Mouse (Mus musculus) testis, adult 2 months (tissue): Measurements from ENCODE around the gene Sh2d4b.

ENCODE experiments used
- CTCF ChIP-seq: fragments of 200-500 bp; IDR thresholded peaks from 2 replicates; pipeline ENCODE4 v1.5.1; 2012; ENCODE audit warnings: low read depth, mild to moderate bottlenecking, inconsistent platforms, low read length, moderate library complexity; ENCODE audit not compliant: control insufficient read depth, insufficient read depth, insufficient replicate concordance
- POLR2A ChIP-seq: fragments of 200-500 bp; IDR thresholded peaks from 2 replicates; pipeline ENCODE4 v1.6.1; 2012; ENCODE audit warnings: low read depth, mild to moderate bottlenecking, inconsistent platforms, low read length, moderate library complexity; ENCODE audit not compliant: control insufficient read depth

DNA sequence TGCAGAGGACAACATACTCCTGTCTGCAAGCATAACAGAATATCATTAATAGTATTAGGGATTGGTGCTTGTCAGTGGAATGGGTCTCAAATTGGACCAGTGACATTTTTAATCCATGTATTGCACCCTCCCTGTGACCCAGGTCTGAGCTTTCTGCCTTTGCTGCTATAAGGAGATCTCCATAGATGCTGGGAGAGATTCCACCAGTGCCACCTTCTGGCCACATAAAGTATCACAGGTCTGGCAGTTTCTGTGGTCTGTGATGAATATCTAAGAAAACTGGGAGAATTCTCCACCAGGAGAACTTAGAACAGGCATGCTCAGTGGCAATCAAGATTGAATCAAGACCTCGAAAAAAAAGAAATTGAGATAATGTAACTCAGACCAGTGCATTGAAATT is 101.5 kb downstream of the Sh2d4b start:
- TF ChIP-seq CTCF (no peak; the same call in 1 of the 2 replicates), POLR2A (no peak)
